17 mouse cellular contexts compared by ENCODE assay signal in genomic region chr13:41872161-41872562, GRCm38 (mm10). TPM values are rescaled to one million over a fixed set of nuclear protein-coding genes. Genes with fewer than 3 reads are reported as not detected.
DNase-seq lines count a peak whose midpoint lies in the region; ATAC-seq and TF ChIP-seq lines count a peak whose summit lies in the region.
"Had no signal": no experiment of that assay in that cellular context is flagged by ENCODE, and none has a peak within 500 bp of the region (broad histone marks: within the 10 kb centered on the region; RNA-seq: fewer than 3 reads in every experiment).

No protein-coding gene starts in this region.

- no peak for ATAC-seq in heart, embryonic 13.5 days (ENCODE audit: extremely low read depth, insufficient number of reproducible peaks, low FRiP score, low TSS enrichment)
- ATAC-seq in limb, embryonic 11.5 days (ENCODE audit: insufficient number of reproducible peaks, low FRiP score, low TSS enrichment, low read depth) = no peak
- ATAC-seq in hindbrain, postnatal 0 days = no peak
- ATAC-seq: forebrain, embryonic 14.5 days; midbrain, embryonic 13.5 days had no signal

- H3K36me3 ChIP-seq in heart, embryonic 13.5 days = no peaks in the 10 kb centered on the region
- no peaks in the 10 kb centered on the region for H3K36me3 ChIP-seq in limb, embryonic 11.5 days (ENCODE audit: control insufficient read depth, insufficient read depth, low read length)
- H3K36me3 ChIP-seq in hindbrain, postnatal 0 days (ENCODE audit: insufficient read depth, low read length) = no peaks in the 10 kb centered on the region
- H3K36me3 ChIP-seq: hindbrain, embryonic 10.5 days; midbrain, embryonic 13.5 days; stomach, embryonic 15.5 days had no signal

- H3K27ac ChIP-seq in heart, embryonic 13.5 days (replicated peaks) = no peak overlapping the region
- H3K27ac ChIP-seq in limb, embryonic 11.5 days (replicated peaks; ENCODE audit: low read depth, low read length) = no peak overlapping the region
- H3K27ac ChIP-seq in hindbrain, postnatal 0 days = no peak overlapping the region
- H3K27ac ChIP-seq: hindbrain, embryonic 10.5 days; midbrain, embryonic 13.5 days; stomach, embryonic 15.5 days had no signal

- WGBS in heart, embryonic 13.5 days = 43% methylated on average over 8 of the region's 8 CpGs
- WGBS in limb, embryonic 11.5 days = 13% methylated on average over 8 of the region's 8 CpGs
- 48% methylated on average over 8 of the region's 8 CpGs for WGBS in hindbrain, postnatal 0 days

- H3K9ac ChIP-seq in heart, embryonic 13.5 days = peak overlapping the region; percentile 8; the same call in 1 of the 2 replicates
- H3K9ac ChIP-seq in limb, embryonic 11.5 days (ENCODE audit: low read length) = no peak overlapping the region
- no peak overlapping the region for H3K9ac ChIP-seq in hindbrain, postnatal 0 days (replicated peaks; ENCODE audit: low read length)
- H3K9ac ChIP-seq: midbrain, embryonic 13.5 days; stomach, embryonic 15.5 days had no signal

- no peaks in the 10 kb centered on the region for H3K27me3 ChIP-seq in heart, embryonic 13.5 days (replicated peaks)
- H3K27me3 ChIP-seq in limb, embryonic 11.5 days (ENCODE audit: control insufficient read depth, insufficient read depth, low read length) = no peaks in the 10 kb centered on the region
- no peaks in the 10 kb centered on the region for H3K27me3 ChIP-seq in hindbrain, postnatal 0 days (ENCODE audit: insufficient read depth, low read length)
- H3K27me3 ChIP-seq: midbrain, embryonic 13.5 days; stomach, embryonic 15.5 days had no signal

- intact Hi-C loops in heart, postnatal 25 days (cut with DNase I) = no loop called here

- DNase-seq in heart, postnatal 25 days (ENCODE audit: low spot score) = no peak
- peak; percentile 10 for DNase-seq in kidney, postnatal 10 days
- no peak for DNase-seq in kidney, postnatal 36 days
- peak; percentile 49 for DNase-seq in embryo, embryonic 10.5 days (ENCODE audit: low spot score)
- DNase-seq in limb, embryonic 11.5 days (ENCODE audit: low spot score) = peak; percentile 24
- DNase-seq in hindbrain, postnatal 0 days (ENCODE audit: low spot score) = no peak
- DNase-seq in thymus, adult 18-20 months = no peak
- DNase-seq: adrenal gland, postnatal 10 days; gastrocnemius, postnatal 10 days; right cerebral cortex, postnatal 4 days; thymus, postnatal 4 days had no signal

- no peak overlapping the region for H3K4me3 ChIP-seq in heart, embryonic 13.5 days
- no peak overlapping the region for H3K4me3 ChIP-seq in limb, embryonic 11.5 days (ENCODE audit: low read depth, low read length)
- H3K4me3 ChIP-seq in hindbrain, postnatal 0 days (ENCODE audit: low read length) = no peak overlapping the region
- H3K4me3 ChIP-seq: hindbrain, embryonic 10.5 days; midbrain, embryonic 13.5 days; stomach, embryonic 15.5 days had no signal

- H3K4me1 ChIP-seq in heart, embryonic 13.5 days = peaks cover 17% of the 10 kb centered on the region
- no peaks in the 10 kb centered on the region for H3K4me1 ChIP-seq in limb, embryonic 11.5 days (ENCODE audit: control insufficient read depth, insufficient read depth, low read length)
- no peaks in the 10 kb centered on the region for H3K4me1 ChIP-seq in hindbrain, postnatal 0 days (ENCODE audit: insufficient read depth, low read length)
- H3K4me1 ChIP-seq: hindbrain, embryonic 10.5 days; midbrain, embryonic 13.5 days had no signal

- no peak overlapping the region for H3K4me2 ChIP-seq in heart, embryonic 13.5 days
- H3K4me2 ChIP-seq in limb, embryonic 11.5 days (ENCODE audit: low read depth, severe bottlenecking) = no peak overlapping the region; the same call in 1 of the 2 replicates
- H3K4me2 ChIP-seq in hindbrain, postnatal 0 days (ENCODE audit: low read depth, low read length) = no peak overlapping the region
- H3K4me2 ChIP-seq: midbrain, embryonic 13.5 days; stomach, embryonic 15.5 days had no signal

- no peaks in the 10 kb centered on the region for H3K9me3 ChIP-seq in heart, embryonic 13.5 days
- H3K9me3 ChIP-seq in limb, embryonic 11.5 days (ENCODE audit: control insufficient read depth, low read length) = no peaks in the 10 kb centered on the region
- no peaks in the 10 kb centered on the region for H3K9me3 ChIP-seq in hindbrain, postnatal 0 days (ENCODE audit: low read length)
- H3K9me3 ChIP-seq: hindbrain, embryonic 10.5 days; midbrain, embryonic 13.5 days; stomach, embryonic 15.5 days had no signal

- no peak for TF ChIP-seq CTCF in hindbrain, postnatal 0 days (IDR thresholded peaks at IDR 0.05; ENCODE audit: low read depth)

RNA-seq across cellular contexts. Expression of gene Adtrp, which starts 24.7 kb away (rescaled TPM):
- polyA plus RNA-seq in heart, embryonic 13.5 days (2015; fragmentation: Nextera tagmentation; extraction: Ambion mirVana) = 0.33 TPM in 1 of 2 replicates, not detected in the other
- under 1 TPM; 0.98 to 0.99 TPM for total RNA-seq in heart, postnatal 25 days (2021)
- not detected in 2 replicates for polyA plus RNA-seq in limb, embryonic 11.5 days (2014; fragmentation: Nextera tagmentation; extraction: Ambion mirVana)
- 0.26 TPM in 1 of 2 replicates, not detected in the other for total RNA-seq in hindbrain, postnatal 0 days (2014; rRNA removed)
- polyA plus RNA-seq in hindbrain, postnatal 0 days (2015; fragmentation: Nextera tagmentation; extraction: Ambion mirVana) = 0.26 TPM in 1 of 2 replicates, not detected in the other
- total RNA-seq: common myeloid progenitor, adult 5-6 weeks; gastrocnemius, postnatal 10 days had no signal
- polyA plus RNA-seq: forebrain, embryonic 14.5 days; hindbrain, embryonic 10.5 days; midbrain, embryonic 13.5 days had no signal

Comparison
In these comparisons a context has a peak if more than half of its experiments do, and no peak if none do; other contexts are left out.
1. DNase-seq: peak in kidney, postnatal 10 days (single experiment), embryo, embryonic 10.5 days (single experiment) and limb, embryonic 11.5 days (single experiment); none in heart, postnatal 25 days (single experiment), kidney, postnatal 36 days (0 of 2), hindbrain, postnatal 0 days (single experiment) and thymus, adult 18-20 months (0 of 2).